Mouse (Mus musculus) MEL (cell line): ENCODE data around the gene Slc26a6. TPM values are rescaled to one million over a fixed set of nuclear protein-coding genes. Genes with fewer than 3 reads are reported as not detected.
A peak's percentile ranks its signal among the peaks of the same experiment; 100 is the strongest.

Experiments
- DNase-seq: peaks from one replicate; pipeline ENCODE4 v3.0.0; 2011; ENCODE audit warnings: low read depth, low spot score
- H3K27ac ChIP-seq: 2 replicates; pipeline ENCODE4 v1.5.1; 2012; ENCODE audit warnings: low read depth, mild to moderate bottlenecking, control low read depth, low read length, moderate library complexity; ENCODE audit not compliant: control insufficient read depth
- H3K27me3 ChIP-seq, 2 experiments: fragments of 150-350 bp in 1 of 2; sonication (generic) in 1 of 2; 2 replicates each; pipeline ENCODE4 v1.6.1; 2012; ENCODE audit warnings: low read length in 2 of 2, mild to moderate bottlenecking in 2 of 2, improper control_type of control experiment in 1 of 2, moderate library complexity in 1 of 2; ENCODE audit not compliant: insufficient read depth in 2 of 2, control insufficient read depth in 1 of 2
- H3K36me3 ChIP-seq, 2 experiments: 2 replicates each; pipeline ENCODE4 v1.6.1; 2012 to 2014; ENCODE audit warnings: low read length in 2 of 2, improper control_type of control experiment in 1 of 2, inconsistent platforms in 1 of 2, mild to moderate bottlenecking in 1 of 2; ENCODE audit not compliant: insufficient read depth in 2 of 2, control insufficient read depth in 1 of 2
- H3K4me1 ChIP-seq, 2 experiments: fragments of 150-350 bp in 1 of 2; sonication (generic) in 1 of 2; 2 replicates each; pipeline ENCODE4 v1.6.1; 2012; ENCODE audit warnings: low read length in 2 of 2, improper control_type of control experiment in 1 of 2, mild to moderate bottlenecking in 1 of 2; ENCODE audit not compliant: insufficient read depth in 2 of 2, control insufficient read depth in 1 of 2
- H3K4me3 ChIP-seq, 2 experiments: fragments of 150-350 bp in 1 of 2; sonication (generic) in 1 of 2; 2 replicates each; pipeline ENCODE4 v1.5.1; 2012; ENCODE audit warnings: low read depth in 2 of 2, low read length in 2 of 2, mild to moderate bottlenecking in 2 of 2, moderate library complexity in 2 of 2, control low read depth in 1 of 2, improper control_type of control experiment in 1 of 2; ENCODE audit not compliant: control insufficient read depth in 1 of 2, insufficient read depth in 1 of 2
- H3K79me2 ChIP-seq: 2 replicates; pipeline ENCODE4 v1.6.1; 2012; ENCODE audit warnings: mild to moderate bottlenecking, low read length, moderate library complexity; ENCODE audit not compliant: control insufficient read depth, poor library complexity, insufficient read depth
- H3K9ac ChIP-seq: 2 replicates; pipeline ENCODE4 v1.6.1; 2012; ENCODE audit warnings: low read depth, mild to moderate bottlenecking, control low read depth, low read length, moderate library complexity; ENCODE audit not compliant: control insufficient read depth, poor library complexity, severe bottlenecking
- H3K9me3 ChIP-seq: fragments of 150-350 bp; sonication (generic); replicated peaks from 2 replicates; pipeline ENCODE4 v1.6.1; 2012; ENCODE audit warnings: mild to moderate bottlenecking, low read length, improper control_type of control experiment, moderate library complexity; ENCODE audit not compliant: insufficient read depth
- BHLHE40 ChIP-seq: IDR thresholded peaks from 2 replicates; pipeline ENCODE4 v1.6.1; 2012; ENCODE audit warnings: low read depth, mild to moderate bottlenecking, inconsistent platforms, low read length, improper control_type of control experiment, borderline replicate concordance
- ELF1 ChIP-seq: IDR thresholded peaks from 2 replicates; pipeline ENCODE4 v1.6.1; 2014; ENCODE audit warnings: low read depth, mild to moderate bottlenecking, inconsistent platforms, low read length, improper control_type of control experiment, moderate library complexity
- EP300 ChIP-seq, 2 experiments: IDR thresholded peaks; 2 replicates each; pipeline ENCODE4 v1.6.1; 2011; ENCODE audit warnings: improper control_type of control experiment in 2 of 2, low read length in 2 of 2, low read depth in 1 of 2, mild to moderate bottlenecking in 1 of 2
- ETS1 ChIP-seq: IDR thresholded peaks from 2 replicates; pipeline ENCODE4 v1.6.1; 2012; ENCODE audit warnings: low read depth, mild to moderate bottlenecking, inconsistent platforms, low read length, improper control_type of control experiment, moderate library complexity
- GATA1 ChIP-seq: IDR thresholded peaks from 2 replicates; pipeline ENCODE4 v1.6.1; 2011; ENCODE audit warnings: low read depth, low read length, improper control_type of control experiment
- MAZ ChIP-seq: IDR thresholded peaks from 2 replicates; pipeline ENCODE4 v1.6.1; 2012; ENCODE audit warnings: low read depth, mild to moderate bottlenecking, inconsistent platforms, low read length, improper control_type of control experiment
- MXI1 ChIP-seq: IDR thresholded peaks from 2 replicates; pipeline ENCODE4 v1.6.1; 2011; ENCODE audit warnings: mild to moderate bottlenecking, low read depth, low read length, improper control_type of control experiment
- MYC ChIP-seq: IDR thresholded peaks from 2 replicates; pipeline ENCODE4 v1.6.1; 2011; ENCODE audit warnings: low read depth, mild to moderate bottlenecking, low read length, improper control_type of control experiment, moderate library complexity
- NELFE ChIP-seq: IDR thresholded peaks from 2 replicates; pipeline ENCODE4 v1.6.1; 2011; ENCODE audit warnings: low read depth, low read length, improper control_type of control experiment
- NRF1 ChIP-seq: IDR thresholded peaks from 2 replicates; pipeline ENCODE4 v1.6.1; 2014; ENCODE audit warnings: low read depth, mild to moderate bottlenecking, inconsistent platforms, low read length, improper control_type of control experiment, moderate library complexity; ENCODE audit not compliant: poor library complexity, insufficient read depth, severe bottlenecking
- RAD21 ChIP-seq: IDR thresholded peaks from 2 replicates; pipeline ENCODE4 v1.6.1; 2011; ENCODE audit warnings: mild to moderate bottlenecking, low read depth, low read length, improper control_type of control experiment
- RCOR1 ChIP-seq: IDR thresholded peaks from 2 replicates; pipeline ENCODE4 v1.6.1; 2012; ENCODE audit warnings: low read depth, mild to moderate bottlenecking, inconsistent platforms, low read length, improper control_type of control experiment
- SIN3A ChIP-seq: IDR thresholded peaks from 2 replicates; pipeline ENCODE4 v1.6.1; 2012; ENCODE audit warnings: low read length, improper control_type of control experiment, inconsistent platforms
- TBP ChIP-seq: IDR thresholded peaks from 2 replicates; pipeline ENCODE4 v1.8.0; 2011; ENCODE audit warnings: low read depth, low read length, improper control_type of control experiment
- TCF12 ChIP-seq: IDR thresholded peaks from 2 replicates; pipeline ENCODE4 v1.6.1; 2014; ENCODE audit warnings: low read depth, mild to moderate bottlenecking, inconsistent platforms, low read length, improper control_type of control experiment, moderate library complexity
- UBTF ChIP-seq: IDR thresholded peaks from 2 replicates; pipeline ENCODE4 v1.6.1; 2012; ENCODE audit warnings: low read depth, mild to moderate bottlenecking, inconsistent platforms, low read length, improper control_type of control experiment, moderate library complexity, borderline replicate concordance; ENCODE audit not compliant: insufficient read depth
- ZC3H11A ChIP-seq: IDR thresholded peaks from 2 replicates; pipeline ENCODE4 v1.6.1; 2012; ENCODE audit warnings: low read depth, mild to moderate bottlenecking, inconsistent platforms, low read length, improper control_type of control experiment
- ZMIZ1 ChIP-seq: IDR thresholded peaks from 2 replicates; pipeline ENCODE4 v1.6.1; 2012; ENCODE audit warnings: low read depth, mild to moderate bottlenecking, inconsistent platforms, low read length, improper control_type of control experiment, moderate library complexity
- ZNF384 ChIP-seq: IDR thresholded peaks from 2 replicates; pipeline ENCODE4 v1.6.1; 2012; ENCODE audit warnings: low read depth, mild to moderate bottlenecking, inconsistent platforms, low read length, improper control_type of control experiment
- polyA plus RNA-seq, 2 experiments: library from polyadenylated mRNA; stranded (reverse) in 1 of 2; unstranded in 1 of 2; fragments of >175 nt in 1 of 2; fragments of >200 nt in 1 of 2; gene quantifications; 2 replicates each; pipeline versions ENCODE4 v1.2.1 to v1.2.4; 2012; ENCODE audit warnings: low replicate concordance in 2 of 2, low read depth in 1 of 2; ENCODE audit not compliant: insufficient read length in 2 of 2, insufficient read depth in 1 of 2, missing spikeins in 1 of 2
- total RNA-seq: library from RNA; depleted of rRNA; stranded (reverse); fragments of 300-350 nt; gene quantifications from 2 replicates; pipeline ENCODE4 v1.2.3, GENCODE M21; 2012

Gene Slc26a6
- total and polyA plus RNA-seq, 3 experiments, result 8.0 to 13.2 TPM; not detected in 1

DNA sequence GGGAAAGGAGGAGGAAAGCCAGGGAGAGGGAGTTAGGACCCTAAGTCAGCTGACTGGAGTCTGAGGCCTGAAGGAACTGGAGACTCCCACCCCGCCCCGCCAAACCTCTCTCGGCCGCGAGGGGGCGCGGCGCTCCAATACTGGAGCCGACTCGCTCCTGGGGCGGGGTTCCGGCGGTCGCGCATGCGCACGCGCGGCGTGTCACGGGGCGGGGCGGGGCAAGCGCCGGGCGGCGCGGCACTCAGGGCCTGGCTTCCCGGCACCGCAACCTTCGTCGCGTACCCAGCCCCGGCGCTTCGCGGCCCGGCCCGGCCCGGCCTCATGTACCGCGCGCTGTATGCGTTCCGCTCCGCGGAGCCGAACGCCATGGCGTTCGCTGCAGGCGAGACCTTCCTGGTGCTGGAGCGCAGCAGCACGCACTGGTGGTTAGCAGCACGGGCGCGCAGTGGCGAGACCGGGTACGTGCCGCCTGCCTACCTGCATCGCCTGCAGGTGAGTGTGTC lies 44.9 kb upstream of the Slc26a6 start, which contains the start of gene Nckipsd (continued):
- TF ChIP-seq ZNF384, result no peak
- TF ChIP-seq GATA1, result no peak

DNA sequence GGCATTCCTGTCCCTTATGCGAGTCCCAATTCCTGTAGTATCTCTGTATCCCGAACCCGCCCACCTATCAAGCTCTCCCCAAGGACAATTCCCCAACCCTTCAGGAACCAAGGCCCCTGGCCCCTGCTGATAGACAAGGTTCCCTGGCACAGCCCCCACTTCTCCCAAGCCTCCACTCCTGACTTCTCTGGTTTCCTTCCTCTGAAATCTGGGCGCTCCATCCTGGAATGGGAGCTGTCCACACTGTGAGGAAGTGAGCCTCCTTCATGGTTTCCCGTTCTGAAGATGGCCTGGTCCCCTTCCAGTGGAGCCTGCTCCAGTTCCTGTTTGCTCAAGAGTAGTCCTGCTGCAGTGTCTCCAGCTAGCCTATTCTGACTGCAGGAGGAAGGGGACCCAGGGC lies 43.9 kb upstream of the Slc26a6 start:
- Histone ChIP-seq H3K36me3 (peaks cover 0 to 23% of the 10 kb centered on the region in 2 experiments; a peak in 3 of 4 replicates), H3K9ac (no peak overlapping the region), H3K9me3 (no peaks in the 10 kb centered on the region), H3K27ac (no peak overlapping the region), H3K4me3 (peak overlapping the region in 1 of 2 experiments; percentile 61; a peak in 2 of 4 replicates)
- TF ChIP-seq MYC, result no peak
- no peak for TF ChIP-seq ELF1
- TF ChIP-seq EP300 (IDR thresholded peaks at IDR 0.05; ENCODE audit: low read depth in 1 of 2, low read length in 2 of 2), result no peak
- no peak for TF ChIP-seq NELFE
- TF ChIP-seq RAD21, result no peak
- no peak for TF ChIP-seq TBP
- TF ChIP-seq NRF1, result no peak
- TF ChIP-seq ZMIZ1, result no peak
- no peak for TF ChIP-seq RCOR1
- no peak for TF ChIP-seq BHLHE40
- no peak for TF ChIP-seq UBTF
- no peak for TF ChIP-seq ZC3H11A
- no peak for TF ChIP-seq MAZ
- TF ChIP-seq, all 39 proteins: peak for 0
- no peaks in the 10 kb centered on the region for H3K27me3 ChIP-seq
- peaks cover 19 to 27% of the 10 kb centered on the region in 2 experiments for H3K4me1 ChIP-seq
- H3K79me2 ChIP-seq, result peaks cover 2% of the 10 kb centered on the region; the same call in 1 of the 2 replicates
- DNase-seq, result peak; percentile 24

GRCm38 (mm10) chr9:108809723-108810122 lies 43.4 kb upstream of the Slc26a6 start:
- Histone ChIP-seq H3K4me1 (peaks cover 19 to 27% of the 10 kb centered on the region in 2 experiments), H3K79me2 (peaks cover 2% of the 10 kb centered on the region; the same call in 1 of the 2 replicates), H3K27ac (no peak overlapping the region), H3K4me3 (no peak overlapping the region), H3K9me3 (no peaks in the 10 kb centered on the region), H3K9ac (no peak overlapping the region), H3K27me3 (no peaks in the 10 kb centered on the region), H3K36me3 (peaks cover 0 to 23% of the 10 kb centered on the region in 2 experiments; a peak in 3 of 4 replicates)
- DNase-seq, result no peak
- TF ChIP-seq RAD21 (no peak), ZNF384 (no peak), MXI1 (no peak), SIN3A (no peak), TCF12 (no peak), ZC3H11A (no peak), ETS1 (no peak), EP300 (IDR thresholded peaks at IDR 0.05; ENCODE audit: low read depth in 1 of 2, low read length in 2 of 2) (no peak)
